Mouse (Mus musculus): ENCODE measurements around the gene Asb15. TPM values are rescaled to one million over a fixed set of nuclear protein-coding genes. Genes with fewer than 3 reads are reported as not detected.

Gene Asb15
- polyA plus RNA-seq, 1 experiment from 2014 or later, result not detected

- DNase-seq (ENCODE audit: low spot score) (peak; percentile 28), ATAC-seq (ENCODE audit: insufficient number of reproducible peaks, low FRiP score, low TSS enrichment, low read depth) (no peak)
- H3K9ac ChIP-seq (ENCODE audit: low read length), result no peak overlapping the region
- 0 out of 2 replicates have a peak overlapping the region, but pooled peaks have one; percentile 7 for H3K4me2 ChIP-seq (ENCODE audit: low read depth, severe bottlenecking)
- peaks cover 5% of the 10 kb centered on the region; the same call in 1 of the 2 replicates for H3K4me1 ChIP-seq (ENCODE audit: control insufficient read depth, insufficient read depth, low read length)
- no peaks in the 10 kb centered on the region for H3K9me3 ChIP-seq (ENCODE audit: control insufficient read depth, low read length)
- H3K36me3 ChIP-seq (ENCODE audit: control insufficient read depth, insufficient read depth, low read length), result no peaks in the 10 kb centered on the region
- no peak overlapping the region for H3K4me3 ChIP-seq (ENCODE audit: low read depth, low read length)
- H3K27ac ChIP-seq (replicated peaks; ENCODE audit: low read depth, low read length), result no peak overlapping the region
- no peaks in the 10 kb centered on the region for H3K27me3 ChIP-seq (ENCODE audit: control insufficient read depth, insufficient read depth, low read length)
- WGBS, result 34% methylated on average over 4 of the region's 4 CpGs
These were observed 2.2 kb downstream of the Asb15 start for GRCm38 (mm10) chr6:24530166-24530565.

GRCm38 (mm10) chr6:24530711-24531420, 2.9 kb downstream of the Asb15 start:
- DNase-seq (ENCODE audit: low spot score), result no peak
- H3K36me3 ChIP-seq (ENCODE audit: control insufficient read depth, insufficient read depth, low read length), result no peaks in the 10 kb centered on the region
- no peak overlapping the region for H3K27ac ChIP-seq (replicated peaks; ENCODE audit: low read depth, low read length)
- 0 out of 2 replicates have a peak overlapping the region, but pooled peaks have one; percentile 7 for H3K4me2 ChIP-seq (ENCODE audit: low read depth, severe bottlenecking)
- no peak overlapping the region for H3K9ac ChIP-seq (ENCODE audit: low read length)
- no peak overlapping the region for H3K4me3 ChIP-seq (ENCODE audit: low read depth, low read length)
- peaks cover 5% of the 10 kb centered on the region; the same call in 1 of the 2 replicates for H3K4me1 ChIP-seq (ENCODE audit: control insufficient read depth, insufficient read depth, low read length)
- H3K27me3 ChIP-seq (ENCODE audit: control insufficient read depth, insufficient read depth, low read length), result no peaks in the 10 kb centered on the region
- no peaks in the 10 kb centered on the region for H3K9me3 ChIP-seq (ENCODE audit: control insufficient read depth, low read length)
- no peak for ATAC-seq (ENCODE audit: insufficient number of reproducible peaks, low FRiP score, low TSS enrichment, low read depth)
- 58% methylated on average over 11 of the region's 11 CpGs for WGBS

- DNase-seq (ENCODE audit: low spot score) (no peak), ATAC-seq (ENCODE audit: insufficient number of reproducible peaks, low FRiP score, low TSS enrichment, low read depth) (no peak)
- 0 out of 2 replicates have a peak, but pooled peaks cover 2% of the 10 kb centered on the region for H3K4me1 ChIP-seq (ENCODE audit: control insufficient read depth, insufficient read depth, low read length)
- H3K27me3 ChIP-seq (ENCODE audit: control insufficient read depth, insufficient read depth, low read length), result no peaks in the 10 kb centered on the region
- H3K4me2 ChIP-seq (ENCODE audit: low read depth, severe bottlenecking), result no peak overlapping the region
- H3K27ac ChIP-seq (replicated peaks; ENCODE audit: low read depth, low read length), result no peak overlapping the region
- H3K36me3 ChIP-seq (ENCODE audit: control insufficient read depth, insufficient read depth, low read length), result no peaks in the 10 kb centered on the region
- no peaks in the 10 kb centered on the region for H3K9me3 ChIP-seq (ENCODE audit: control insufficient read depth, low read length)
- H3K9ac ChIP-seq (ENCODE audit: low read length), result no peak overlapping the region
- WGBS, result 82% methylated on average over 3 of the region's 3 CpGs
- H3K4me3 ChIP-seq (ENCODE audit: low read depth, low read length), result no peak overlapping the region
These were observed 4.9 kb downstream of the Asb15 start for GRCm38 (mm10) chr6:24532804-24533203.

- no peak for ATAC-seq (ENCODE audit: insufficient number of reproducible peaks, low FRiP score, low TSS enrichment, low read depth)
- no peaks in the 10 kb centered on the region for H3K36me3 ChIP-seq (ENCODE audit: control insufficient read depth, insufficient read depth, low read length)
- no peaks in the 10 kb centered on the region for H3K27me3 ChIP-seq (ENCODE audit: control insufficient read depth, insufficient read depth, low read length)
- no peak overlapping the region for H3K4me3 ChIP-seq (ENCODE audit: low read depth, low read length)
- H3K4me2 ChIP-seq (ENCODE audit: low read depth, severe bottlenecking), result no peak overlapping the region
- DNase-seq (ENCODE audit: low spot score), result no peak
- H3K27ac ChIP-seq (replicated peaks; ENCODE audit: low read depth, low read length), result no peak overlapping the region
- WGBS, result 92% methylated on average over 3 of the region's 3 CpGs
- H3K9ac ChIP-seq (ENCODE audit: low read length), result no peak overlapping the region
- no peaks in the 10 kb centered on the region for H3K9me3 ChIP-seq (ENCODE audit: control insufficient read depth, low read length)
- no peaks in the 10 kb centered on the region for H3K4me1 ChIP-seq (ENCODE audit: control insufficient read depth, insufficient read depth, low read length)
These were observed 10.5 kb downstream of the Asb15 start for GRCm38 (mm10) chr6:24538435-24538834.

- H3K36me3 ChIP-seq (ENCODE audit: control insufficient read depth, insufficient read depth, low read length), result no peaks in the 10 kb centered on the region
- ATAC-seq (ENCODE audit: insufficient number of reproducible peaks, low FRiP score, low TSS enrichment, low read depth), result no peak
- 82% methylated on average over 4 of the region's 4 CpGs for WGBS
- H3K27me3 ChIP-seq (ENCODE audit: control insufficient read depth, insufficient read depth, low read length), result no peaks in the 10 kb centered on the region
- H3K9ac ChIP-seq (ENCODE audit: low read length), result no peak overlapping the region
- no peak overlapping the region for H3K4me3 ChIP-seq (ENCODE audit: low read depth, low read length)
- H3K4me2 ChIP-seq (ENCODE audit: low read depth, severe bottlenecking), result no peak overlapping the region
- H3K9me3 ChIP-seq (ENCODE audit: control insufficient read depth, low read length), result no peaks in the 10 kb centered on the region
- no peak overlapping the region for H3K27ac ChIP-seq (replicated peaks; ENCODE audit: low read depth, low read length)
- H3K4me1 ChIP-seq (ENCODE audit: control insufficient read depth, insufficient read depth, low read length), result no peaks in the 10 kb centered on the region
- DNase-seq (ENCODE audit: low spot score), result no peak
These were observed 12.2 kb downstream of the Asb15 start for GRCm38 (mm10) chr6:24540106-24540505.

- Histone ChIP-seq H3K4me1 (ENCODE audit: control insufficient read depth, insufficient read depth, low read length) (no peaks in the 10 kb centered on the region), H3K36me3 (ENCODE audit: control insufficient read depth, insufficient read depth, low read length) (no peaks in the 10 kb centered on the region), H3K27me3 (ENCODE audit: control insufficient read depth, insufficient read depth, low read length) (no peaks in the 10 kb centered on the region), H3K9ac (ENCODE audit: low read length) (no peak overlapping the region), H3K27ac (replicated peaks; ENCODE audit: low read depth, low read length) (no peak overlapping the region), H3K4me3 (ENCODE audit: low read depth, low read length) (no peak overlapping the region), H3K9me3 (ENCODE audit: control insufficient read depth, low read length) (no peaks in the 10 kb centered on the region), H3K4me2 (ENCODE audit: low read depth, severe bottlenecking) (no peak overlapping the region)
- ATAC-seq (ENCODE audit: insufficient number of reproducible peaks, low FRiP score, low TSS enrichment, low read depth), result no peak
- DNase-seq (ENCODE audit: low spot score), result no peak
These were observed 14.4 kb downstream of the Asb15 start for GRCm38 (mm10) chr6:24542393-24542792.

- H3K36me3 ChIP-seq (ENCODE audit: control insufficient read depth, insufficient read depth, low read length), result no peaks in the 10 kb centered on the region
- H3K4me1 ChIP-seq (ENCODE audit: control insufficient read depth, insufficient read depth, low read length), result no peaks in the 10 kb centered on the region
- no peak overlapping the region for H3K27ac ChIP-seq (replicated peaks; ENCODE audit: low read depth, low read length)
- H3K4me2 ChIP-seq (ENCODE audit: low read depth, severe bottlenecking), result no peak overlapping the region
- no peaks in the 10 kb centered on the region for H3K9me3 ChIP-seq (ENCODE audit: control insufficient read depth, low read length)
- no peaks in the 10 kb centered on the region for H3K27me3 ChIP-seq (ENCODE audit: control insufficient read depth, insufficient read depth, low read length)
- DNase-seq (ENCODE audit: low spot score) (no peak), ATAC-seq (ENCODE audit: insufficient number of reproducible peaks, low FRiP score, low TSS enrichment, low read depth) (no peak)
- no peak overlapping the region for H3K9ac ChIP-seq (ENCODE audit: low read length)
- WGBS, result 70% methylated on average over 6 of the region's 6 CpGs
- H3K4me3 ChIP-seq (ENCODE audit: low read depth, low read length), result no peak overlapping the region
These were observed 15.2 kb downstream of the Asb15 start for GRCm38 (mm10) chr6:24543119-24543591.

GRCm38 (mm10) chr6:24546716-24547420, 18.9 kb downstream of the Asb15 start:
- Histone ChIP-seq H3K27ac (replicated peaks; ENCODE audit: low read depth, low read length) (no peak overlapping the region), H3K27me3 (ENCODE audit: control insufficient read depth, insufficient read depth, low read length) (no peaks in the 10 kb centered on the region), H3K4me1 (ENCODE audit: control insufficient read depth, insufficient read depth, low read length) (no peaks in the 10 kb centered on the region), H3K4me3 (ENCODE audit: low read depth, low read length) (no peak overlapping the region), H3K9me3 (ENCODE audit: control insufficient read depth, low read length) (no peaks in the 10 kb centered on the region), H3K9ac (ENCODE audit: low read length) (no peak overlapping the region), H3K36me3 (ENCODE audit: control insufficient read depth, insufficient read depth, low read length) (no peaks in the 10 kb centered on the region), H3K4me2 (ENCODE audit: low read depth, severe bottlenecking) (no peak overlapping the region)
- WGBS, result 76% methylated on average over 1 of the region's 1 CpGs
- no peak for ATAC-seq (ENCODE audit: insufficient number of reproducible peaks, low FRiP score, low TSS enrichment, low read depth)
- DNase-seq (ENCODE audit: low spot score), result no peak
